Mouse (Mus musculus): Measurements from ENCODE around the gene Atp6v1g3.

The Atp6v1g3 gene

DNA sequence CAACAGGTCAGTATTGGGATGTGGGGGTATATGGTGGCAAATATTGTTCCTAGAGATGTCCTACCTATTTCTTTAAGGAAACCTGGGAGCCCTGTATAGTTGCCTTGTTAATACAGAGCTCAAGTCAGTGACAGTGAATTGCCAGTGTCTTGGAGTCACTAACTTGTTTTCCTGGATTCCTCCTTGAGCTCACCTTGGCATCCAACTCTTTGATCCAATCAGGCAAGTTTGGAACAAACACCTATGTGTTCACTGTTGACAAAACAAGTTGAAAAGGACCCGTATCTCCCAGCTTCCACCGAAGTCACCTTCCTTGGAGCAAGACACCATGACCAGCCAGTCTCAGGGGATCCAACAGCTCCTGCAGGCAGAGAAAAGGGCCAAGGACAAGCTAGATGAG, at the start of gene Atp6v1g3:
Gene Atp6v1g3 (plus strand): TSS at position 301 of the 400 bp plus-strand sequence.
- DNase-seq (ENCODE audit: low read depth, low spot score) = no peak

DNA sequence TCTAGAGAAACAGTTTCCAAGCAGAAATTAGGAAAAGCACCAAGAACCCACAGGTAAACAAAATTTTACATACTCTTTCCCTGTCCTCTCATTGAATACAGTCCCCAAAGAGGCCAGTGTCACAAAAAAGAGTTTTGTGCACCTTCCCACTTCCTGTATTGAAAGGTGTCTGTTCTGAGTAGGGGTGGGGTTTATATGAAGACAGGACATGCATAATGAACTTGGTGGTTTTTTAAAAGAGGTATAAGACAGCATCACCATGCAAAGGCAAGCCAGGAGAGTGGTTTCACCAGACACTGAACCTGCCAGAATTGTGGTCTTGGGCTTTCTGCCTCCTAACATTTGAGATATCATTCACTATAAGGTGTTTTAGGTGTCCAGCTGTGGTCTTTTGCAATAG, 40.5 kb upstream of the Atp6v1g3 start:
- DNase-seq (ENCODE audit: low read depth, low spot score) = no peak

DNA sequence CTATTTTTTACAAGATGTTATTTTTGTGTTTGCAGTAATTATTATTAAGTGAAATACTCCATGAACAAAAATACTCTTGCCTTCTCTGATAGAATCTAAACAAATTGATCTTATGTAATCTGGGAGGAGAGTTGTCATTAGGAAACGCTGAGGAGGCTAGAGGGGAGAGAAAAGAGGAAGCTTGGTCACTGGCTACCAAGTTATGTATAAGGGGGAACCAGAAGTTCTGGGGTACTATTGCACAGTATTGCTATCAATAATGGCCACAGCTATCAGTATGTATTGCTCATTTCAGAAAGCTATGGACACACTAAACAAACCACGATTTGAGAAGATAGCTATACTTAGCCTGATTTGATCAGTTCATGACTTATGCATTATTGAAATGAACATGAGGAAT, 36.3 kb upstream of the Atp6v1g3 start:
- DNase-seq (ENCODE audit: low read depth, low spot score) = no peak

DNA sequence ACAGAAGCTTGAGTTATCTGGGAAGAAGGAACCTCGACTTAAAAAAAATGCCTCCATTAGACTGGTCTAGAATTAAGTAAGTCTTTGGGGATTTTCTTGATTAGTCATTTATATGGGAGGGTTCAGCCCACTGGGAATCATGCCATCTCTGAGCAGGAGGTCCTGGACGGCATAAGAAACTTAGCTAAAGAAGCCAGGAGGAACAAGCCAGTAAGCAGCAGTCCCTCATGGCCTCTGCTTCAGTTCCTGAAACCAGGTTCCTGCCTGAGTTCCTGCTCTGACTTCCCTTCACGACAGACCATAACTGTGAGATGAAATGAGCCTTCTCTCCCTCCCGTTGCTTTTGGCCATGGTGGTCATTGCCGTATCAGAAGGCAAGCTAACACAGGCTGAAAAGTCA, 29.6 kb upstream of the Atp6v1g3 start:
- DNase-seq (ENCODE audit: low read depth, low spot score) = no peak

DNA sequence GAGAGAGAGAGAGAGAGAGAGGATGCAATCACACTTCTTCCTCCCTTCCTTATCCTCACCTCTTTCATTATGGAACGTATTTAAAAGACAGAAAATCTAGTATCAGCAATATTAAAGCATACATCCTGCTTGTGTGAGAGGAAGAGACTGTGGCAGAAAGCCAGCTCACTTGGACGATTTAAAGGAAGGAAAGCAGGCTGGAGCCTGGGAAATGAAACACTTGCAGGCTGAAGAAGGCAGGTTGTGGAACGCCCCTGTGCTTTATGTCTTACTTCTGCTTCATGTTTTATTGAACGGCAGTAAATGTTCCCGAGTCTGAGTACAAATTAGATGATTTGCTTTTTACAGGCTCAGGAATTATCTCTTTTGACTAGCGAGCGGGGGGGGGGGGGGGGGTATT, 29.1 kb upstream of the Atp6v1g3 start:
- no peak for DNase-seq (ENCODE audit: low read depth, low spot score)

DNA sequence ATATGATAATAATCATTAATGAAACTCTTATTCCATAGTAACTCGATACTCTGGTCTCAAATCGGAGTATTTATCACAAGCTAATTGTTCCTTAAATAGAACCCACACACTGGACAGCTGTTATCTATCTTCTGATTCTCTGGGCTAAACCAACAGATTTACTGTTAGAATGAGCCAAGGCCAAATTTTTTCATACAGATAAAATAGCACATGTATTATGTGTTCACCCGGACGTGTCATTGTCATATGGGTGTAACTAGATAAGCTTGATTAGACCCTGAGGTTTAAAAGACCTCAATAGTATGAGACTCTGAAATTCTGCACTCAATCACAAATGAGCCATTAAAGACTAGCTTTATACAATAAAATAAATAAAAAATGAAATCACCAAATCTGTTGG, 28.4 kb upstream of the Atp6v1g3 start:
- DNase-seq (ENCODE audit: low read depth, low spot score) = no peak

DNA sequence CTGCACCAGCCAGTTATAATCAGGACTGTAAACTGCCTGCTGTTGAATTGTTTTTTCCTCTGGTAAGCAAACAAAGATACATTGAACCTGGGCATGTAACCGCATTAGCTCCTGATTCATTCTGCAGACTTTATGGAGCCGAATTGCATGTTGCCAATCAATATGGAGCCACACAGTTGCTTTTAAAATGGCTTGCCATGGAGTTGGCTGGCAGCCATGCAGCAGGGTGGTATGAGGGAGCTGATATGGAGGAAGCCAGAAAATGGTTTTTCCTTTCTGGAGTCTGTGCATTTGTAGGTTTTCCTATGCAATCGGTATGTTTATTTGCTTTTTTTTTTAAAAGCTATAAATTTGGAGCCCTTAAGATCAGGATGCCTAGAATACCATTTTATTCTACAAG, 28.0 kb upstream of the Atp6v1g3 start:
- DNase-seq (ENCODE audit: low read depth, low spot score) = no peak

DNA sequence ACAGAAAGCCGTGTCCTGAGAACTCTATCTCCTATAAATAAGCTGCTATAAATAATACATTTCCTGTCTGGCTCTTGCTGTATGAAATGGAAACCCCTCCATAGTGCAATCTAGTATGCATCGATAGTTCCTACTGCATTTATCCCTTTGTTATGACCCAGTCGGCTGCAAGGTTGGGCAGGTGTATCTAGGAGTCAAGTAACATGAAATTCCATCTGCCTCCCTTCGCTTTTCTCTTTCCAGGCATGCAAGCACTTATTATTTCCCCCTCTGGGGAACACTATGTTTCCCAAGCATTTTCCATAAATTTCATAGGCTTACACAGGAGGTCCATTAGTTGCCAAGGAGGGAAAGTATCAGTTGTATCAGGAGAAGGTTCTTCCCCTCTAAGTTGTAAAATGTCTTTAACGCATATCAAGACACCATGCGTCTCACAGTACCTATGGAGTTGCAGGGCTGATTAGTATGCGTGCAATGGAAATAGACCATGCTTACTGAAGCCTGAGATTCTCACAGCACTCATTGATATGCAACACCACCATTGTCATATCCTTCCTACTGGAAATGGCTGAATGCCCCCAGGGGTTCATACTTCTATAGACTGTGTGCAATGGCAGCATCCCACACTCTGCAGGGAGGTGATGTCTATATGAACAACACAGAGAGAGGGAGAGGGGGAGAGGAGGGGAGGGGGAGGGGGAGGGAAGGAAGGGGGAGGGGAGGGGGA, 26.9 kb upstream of the Atp6v1g3 start:
- DNase-seq (ENCODE audit: low read depth, low spot score) = no peak

DNA sequence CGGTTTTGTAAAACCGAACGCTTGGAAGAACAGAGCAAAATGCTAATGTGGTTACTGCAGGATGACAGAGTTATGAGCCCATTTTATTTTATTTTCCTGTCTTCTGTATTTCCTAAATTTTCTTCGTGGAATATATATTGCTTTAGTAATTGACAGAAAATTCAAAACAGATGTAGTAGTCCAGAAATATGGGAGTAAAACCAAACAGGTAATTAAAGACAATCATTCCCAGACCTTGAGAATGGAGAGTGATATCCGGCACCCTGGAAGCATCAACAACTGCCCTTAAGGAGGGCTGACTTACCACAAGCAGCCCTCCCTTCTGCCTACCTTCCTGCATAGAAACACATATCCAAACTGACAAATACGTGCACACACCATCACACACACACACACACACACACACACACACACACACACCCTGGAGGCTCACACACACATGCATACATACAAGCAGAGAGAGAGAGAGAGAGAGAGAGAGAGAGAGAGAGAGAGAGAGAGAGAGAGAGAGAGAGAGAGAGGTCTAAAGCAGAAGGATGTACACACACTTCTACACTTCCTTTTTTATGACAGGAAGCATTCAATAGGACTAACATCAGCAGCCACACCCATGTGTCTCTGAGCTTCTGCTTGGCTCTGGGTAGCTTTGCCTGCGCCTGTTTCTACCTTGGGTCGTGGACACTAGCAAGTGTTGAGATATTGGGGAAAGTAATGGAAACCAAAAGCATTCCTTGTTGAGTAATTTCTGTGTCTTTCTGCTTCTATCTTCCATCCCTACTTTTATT, 25.6 kb upstream of the Atp6v1g3 start:
- no peak for DNase-seq (ENCODE audit: low read depth, low spot score)

DNA sequence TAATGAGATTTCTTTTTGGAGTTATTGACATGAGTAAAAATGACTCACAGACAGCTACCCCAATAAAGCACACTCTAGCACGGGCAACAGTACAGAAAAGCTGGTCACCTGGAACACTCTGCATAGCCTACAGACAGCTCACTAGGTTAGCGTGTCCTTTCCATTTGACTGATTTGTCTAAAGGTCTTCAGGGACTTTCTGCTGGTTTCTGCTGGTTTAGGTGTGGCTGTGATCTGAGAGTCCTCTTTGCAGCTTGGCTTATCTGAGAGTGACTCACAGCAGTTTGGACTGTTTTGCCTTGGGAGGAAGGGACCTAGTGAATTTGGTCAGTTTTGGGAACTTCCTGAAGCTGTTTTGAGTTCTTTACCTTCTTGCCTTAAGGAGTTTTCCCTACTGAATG, 24.8 kb upstream of the Atp6v1g3 start:
- no peak for DNase-seq (ENCODE audit: low read depth, low spot score)

DNA sequence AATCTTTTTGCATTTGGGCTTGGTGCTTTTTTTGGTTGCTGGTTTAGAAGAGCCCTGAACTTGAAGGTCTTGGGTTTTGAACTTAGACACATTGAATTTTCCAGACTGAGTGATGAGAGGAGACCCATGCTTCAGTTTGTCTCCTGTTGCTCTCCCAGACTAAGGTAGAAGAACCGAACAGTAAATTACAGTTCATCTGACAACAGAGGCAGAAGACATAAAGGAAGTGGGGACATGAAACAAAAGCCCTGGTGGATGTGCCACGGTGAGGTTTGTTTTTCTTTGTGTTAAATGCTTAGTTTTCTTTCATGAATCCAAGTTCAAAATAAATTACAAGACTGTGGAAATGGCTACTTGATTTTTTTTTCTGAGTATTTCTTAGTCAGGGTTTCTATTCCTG, 22.6 kb upstream of the Atp6v1g3 start:
- no peak for DNase-seq (ENCODE audit: low read depth, low spot score)

DNA sequence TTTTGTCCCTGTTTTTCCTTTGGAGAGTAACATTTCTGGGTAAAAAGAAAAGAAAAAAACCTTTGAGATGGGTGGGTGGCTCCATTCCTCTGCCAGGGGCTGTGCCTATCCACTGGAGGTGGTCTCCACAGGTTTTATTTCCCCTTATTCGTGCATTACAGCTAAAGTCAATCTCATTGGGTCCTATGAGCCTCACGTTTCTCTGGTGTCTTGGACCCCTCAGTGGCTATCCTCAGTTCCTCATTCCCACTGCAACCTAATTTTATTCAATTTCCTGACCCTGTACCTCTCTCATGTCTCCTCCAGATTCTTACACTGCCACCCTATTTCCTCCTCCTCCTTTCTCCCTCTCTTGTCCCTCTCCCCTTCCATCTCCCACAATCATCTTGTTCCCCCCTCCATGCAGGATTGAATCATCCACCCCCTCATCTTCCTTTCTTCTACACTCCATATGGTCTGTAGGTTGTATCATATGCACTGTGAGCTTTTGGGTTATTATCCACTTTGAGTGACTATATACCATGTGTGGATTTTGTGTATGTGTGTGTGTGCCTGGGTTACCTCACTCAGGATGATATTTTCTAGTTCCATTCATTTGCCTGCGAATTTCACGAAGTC, 17.3 kb upstream of the Atp6v1g3 start:
- no peak for DNase-seq (ENCODE audit: low read depth, low spot score)

DNA sequence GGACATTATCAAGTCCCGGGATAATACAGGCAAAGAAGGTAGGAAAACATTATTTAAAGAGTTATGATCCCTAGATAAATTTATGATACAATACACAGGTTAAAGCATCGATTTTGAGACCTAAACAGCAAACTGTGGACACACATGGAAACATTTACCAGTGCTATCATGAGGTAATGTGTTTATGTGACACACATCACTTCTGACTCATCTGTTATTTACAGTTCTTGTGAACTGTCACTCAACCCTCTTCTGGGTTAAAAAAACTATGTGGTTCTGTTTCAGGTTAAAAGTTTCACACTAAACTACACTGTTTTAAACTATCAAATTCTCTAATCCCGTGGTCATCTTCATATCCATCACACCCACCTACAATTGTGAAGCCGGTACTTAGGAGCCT, 14.8 kb upstream of the Atp6v1g3 start:
- no peak for DNase-seq (ENCODE audit: low read depth, low spot score)

DNA sequence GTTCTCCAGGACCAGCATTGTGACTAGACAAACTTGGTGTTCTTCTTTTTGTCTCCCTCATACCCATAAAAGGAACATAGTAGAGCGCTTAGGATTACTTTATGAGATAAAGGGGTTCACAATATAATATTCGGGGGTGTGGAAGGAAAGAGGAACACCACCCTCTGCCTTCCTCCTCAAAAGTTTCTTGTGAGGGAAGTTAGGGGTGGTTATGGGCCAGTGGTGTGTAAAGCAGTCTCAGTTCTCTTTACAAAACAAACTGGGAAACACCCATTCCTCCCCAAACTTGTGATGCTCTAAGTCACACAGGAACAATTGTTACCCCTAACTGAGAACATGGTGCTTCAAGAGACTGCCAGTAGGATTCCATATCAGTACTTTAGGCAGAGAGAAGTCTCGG, 12.0 kb upstream of the Atp6v1g3 start:
- no peak for DNase-seq (ENCODE audit: low read depth, low spot score)

DNA sequence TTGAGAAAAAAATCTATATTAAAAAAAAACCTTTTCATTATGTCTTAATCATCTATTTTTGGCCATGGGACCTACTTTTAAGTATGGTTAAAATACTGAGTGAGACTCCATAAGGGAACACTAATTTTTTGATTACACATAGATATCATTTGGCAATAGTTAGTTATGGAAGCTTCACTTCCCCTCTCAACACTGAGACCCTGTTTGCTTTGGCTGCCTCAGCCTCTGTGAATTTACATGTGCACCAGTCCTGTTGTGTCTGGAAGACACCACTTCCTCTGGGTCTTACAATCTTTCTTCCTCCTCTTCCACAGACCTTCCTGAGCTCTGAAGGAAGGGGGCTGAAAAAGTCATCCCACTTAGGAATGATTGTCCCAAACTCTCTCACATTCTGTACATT, 11.1 kb upstream of the Atp6v1g3 start:
- no peak for DNase-seq (ENCODE audit: low read depth, low spot score)

DNA sequence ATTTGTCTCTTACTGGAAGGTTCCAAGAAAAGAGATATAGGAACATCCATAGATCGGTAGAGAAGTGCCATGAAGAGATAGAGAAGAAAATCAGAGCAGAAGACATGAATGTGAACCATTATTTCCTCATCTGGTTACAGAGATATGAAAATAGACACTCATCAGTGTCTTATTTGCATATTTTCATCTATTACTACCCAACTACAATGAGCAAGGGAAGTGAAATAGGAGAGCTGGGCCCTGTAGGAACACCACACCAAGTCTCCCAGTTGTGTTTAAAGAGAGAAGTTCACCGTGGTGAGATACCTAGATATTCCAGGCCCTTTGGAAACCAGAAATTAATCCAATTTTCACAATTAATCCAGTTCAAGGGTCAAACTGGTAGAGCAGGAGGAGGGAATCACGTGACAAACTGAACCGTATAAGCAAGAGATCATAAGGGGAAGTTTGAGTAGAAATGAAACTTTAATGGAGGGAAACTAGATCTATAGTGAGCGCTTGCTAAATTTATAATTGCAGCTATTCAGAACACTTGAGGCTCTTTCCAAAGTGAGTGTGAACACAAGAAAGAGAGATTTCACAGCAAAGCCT, 6.0 kb upstream of the Atp6v1g3 start:
- no peak for DNase-seq (ENCODE audit: low read depth, low spot score)

DNA sequence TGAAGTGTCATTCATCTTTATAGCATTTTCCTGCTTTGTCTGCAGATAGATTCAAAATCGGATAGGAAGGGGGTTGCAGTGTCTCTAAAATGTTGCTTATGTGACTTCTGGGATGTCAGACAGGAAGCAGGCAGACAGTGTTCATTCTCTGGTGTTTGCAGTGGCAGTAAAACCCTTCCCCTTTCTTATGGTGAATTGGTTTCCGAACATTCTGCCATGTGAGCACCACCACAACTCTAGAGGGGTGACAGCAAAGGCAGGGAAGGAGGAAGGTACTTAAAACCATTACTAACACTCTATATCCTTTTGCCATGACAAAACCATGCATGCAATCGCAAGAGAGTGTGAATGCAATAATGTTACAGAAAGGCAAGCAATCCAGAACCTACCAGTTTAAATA, 1.4 kb downstream of the Atp6v1g3 start:
- no peak for DNase-seq (ENCODE audit: low read depth, low spot score)

DNA sequence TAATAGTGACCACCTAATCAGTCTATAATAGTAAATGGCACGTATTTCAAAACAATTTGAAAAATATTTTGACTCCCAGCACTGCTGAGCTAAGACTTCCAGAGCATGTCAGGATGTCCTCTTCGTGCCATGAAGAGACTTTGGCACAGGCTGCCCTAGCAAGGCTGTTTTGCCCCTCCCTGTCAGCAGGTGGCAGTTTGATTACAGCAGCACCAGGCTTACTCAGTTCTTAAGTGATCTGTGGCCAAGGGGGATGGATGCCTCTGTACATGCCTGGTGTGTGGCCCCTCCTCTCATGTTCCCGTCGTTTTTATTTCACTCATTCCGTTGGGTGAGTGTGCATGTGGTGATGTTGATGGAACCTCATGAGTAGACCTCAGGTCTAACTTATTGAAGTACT, 2.3 kb downstream of the Atp6v1g3 start:
- DNase-seq (ENCODE audit: low read depth, low spot score) = no peak

DNA sequence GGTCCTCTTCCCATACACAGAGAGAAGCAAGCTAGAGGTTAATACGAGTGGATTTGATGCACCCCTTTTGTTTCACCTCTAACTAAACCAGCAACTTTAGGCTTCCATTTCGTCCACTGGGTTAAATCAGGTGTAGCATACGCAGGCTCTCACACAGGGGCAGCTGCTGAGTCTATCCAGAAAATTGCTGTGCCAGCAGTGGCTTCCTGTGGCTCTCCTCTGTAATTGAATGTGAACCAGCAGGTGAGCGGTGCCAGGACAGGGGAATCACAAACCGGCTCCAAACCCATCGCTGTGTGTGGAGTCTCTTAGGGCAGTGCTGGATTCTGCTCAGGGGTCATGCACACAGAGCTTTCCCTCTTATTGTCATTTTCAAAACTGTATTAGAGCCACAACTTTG, 7.6 kb downstream of the Atp6v1g3 start:
- no peak for DNase-seq (ENCODE audit: low read depth, low spot score)

DNA sequence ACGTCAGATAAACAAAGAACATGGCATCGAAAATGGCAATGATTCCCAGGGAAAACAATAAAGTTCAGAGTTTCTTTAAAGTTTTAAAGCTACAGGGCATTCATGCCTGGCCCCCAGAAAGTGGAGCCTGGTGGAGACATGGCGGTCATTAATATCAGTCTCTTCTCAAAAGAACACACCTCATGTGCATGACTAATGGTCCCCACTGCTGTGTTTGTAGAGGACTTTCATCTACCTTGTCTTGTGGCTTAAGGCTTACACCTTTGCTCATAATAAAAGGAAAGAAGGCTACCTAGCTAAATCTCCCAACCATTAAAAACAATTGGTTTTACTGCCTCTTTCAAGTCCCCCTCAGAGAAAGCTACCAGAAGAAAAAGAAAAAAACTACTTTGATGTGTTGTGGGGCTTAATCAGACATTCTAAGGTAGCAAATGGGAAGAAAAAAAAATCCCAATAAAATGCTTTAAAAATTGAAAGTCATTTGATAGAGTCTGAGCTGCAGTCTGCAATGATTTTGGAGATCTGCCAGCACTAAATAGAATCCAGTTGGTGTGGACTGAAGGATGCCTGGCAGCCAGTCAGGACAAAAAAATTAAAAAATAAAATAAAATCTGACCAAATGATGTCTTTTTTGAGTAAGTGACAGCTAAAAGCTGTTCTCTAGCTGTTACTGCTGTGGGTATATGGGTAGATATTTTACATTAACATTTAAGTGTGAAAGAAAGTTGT, 9.0 kb downstream of the Atp6v1g3 start:
- no peak for DNase-seq (ENCODE audit: low read depth, low spot score)

DNA sequence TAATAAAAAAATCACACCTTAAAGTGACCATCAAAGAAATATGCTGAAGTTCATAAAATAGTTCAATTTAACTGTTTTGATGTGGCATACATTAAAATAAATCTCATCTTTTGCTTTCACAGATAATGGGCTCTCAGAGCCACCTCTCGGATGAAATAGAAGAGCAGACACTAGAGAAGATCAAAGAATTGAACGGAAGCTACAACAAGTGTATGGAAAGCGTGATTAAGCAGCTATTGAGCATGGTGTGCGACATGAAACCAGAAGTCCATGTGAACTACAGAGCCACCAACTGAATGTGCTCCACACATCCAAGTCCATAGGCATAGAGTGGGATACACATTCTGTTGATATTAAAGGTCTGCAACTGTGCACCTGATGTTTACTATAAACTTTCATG, 14.1 kb downstream of the Atp6v1g3 start:
- DNase-seq (ENCODE audit: low read depth, low spot score) = no peak

DNA sequence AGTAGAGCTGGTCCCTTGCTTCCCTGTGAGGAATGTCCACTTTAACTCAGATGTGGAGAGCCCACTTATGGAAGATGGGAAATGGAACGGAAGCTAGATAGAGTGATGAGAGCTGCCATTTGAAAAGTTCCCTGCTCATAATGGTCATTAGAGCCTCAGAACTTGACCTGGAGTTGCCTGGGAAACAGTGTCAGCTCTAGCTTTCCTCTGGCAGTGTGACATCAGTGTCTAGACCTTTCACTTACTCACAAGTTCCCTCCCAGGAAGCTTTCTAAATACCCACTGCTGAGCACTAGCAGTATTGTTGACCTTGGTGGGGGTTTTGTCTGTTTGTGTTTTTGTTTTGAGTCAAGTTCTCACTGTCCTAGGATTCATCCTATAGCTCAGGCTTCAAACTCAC, 15.2 kb downstream of the Atp6v1g3 start:
- no peak for DNase-seq (ENCODE audit: low read depth, low spot score)
